Mouse (Mus musculus): ENCODE data around the gene Ywhah.

Gene Ywhah

DNA sequence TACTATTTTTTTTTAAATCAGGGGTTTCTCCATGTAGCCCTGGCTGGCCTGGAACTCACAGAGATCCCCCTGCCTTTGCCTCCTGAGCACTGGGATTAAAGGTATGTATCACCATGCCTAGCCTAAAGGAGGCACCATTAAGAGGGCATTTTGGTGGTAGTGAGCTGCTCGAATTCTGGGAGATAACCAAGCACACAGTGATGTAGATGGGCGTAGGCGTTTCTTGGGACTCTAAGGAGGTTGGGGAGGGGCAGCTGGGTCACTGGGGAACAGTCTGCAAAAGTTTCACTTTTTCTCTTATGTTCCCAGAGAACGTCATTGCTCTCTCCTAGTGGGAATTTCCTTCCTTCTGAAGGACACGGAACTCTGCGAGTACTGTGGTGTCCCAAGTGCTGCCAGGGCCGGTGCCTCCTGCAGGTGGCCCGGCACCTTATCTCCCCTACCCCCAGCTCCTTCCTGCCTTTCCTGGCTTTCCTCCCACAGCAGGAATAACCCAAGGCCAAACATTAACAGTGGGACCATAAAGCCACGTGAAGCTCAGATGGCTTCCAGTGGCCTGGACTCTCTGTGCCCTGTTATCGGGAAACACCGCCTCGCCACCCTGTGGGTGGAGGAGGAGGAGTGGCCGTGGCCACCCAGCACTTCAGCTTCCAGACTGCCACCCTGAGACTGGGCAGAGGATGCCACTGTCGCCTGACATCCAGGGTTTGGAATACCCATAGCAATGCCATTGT, 34.4 kb downstream of the Ywhah start:
- DNase-seq, result no peak

DNA sequence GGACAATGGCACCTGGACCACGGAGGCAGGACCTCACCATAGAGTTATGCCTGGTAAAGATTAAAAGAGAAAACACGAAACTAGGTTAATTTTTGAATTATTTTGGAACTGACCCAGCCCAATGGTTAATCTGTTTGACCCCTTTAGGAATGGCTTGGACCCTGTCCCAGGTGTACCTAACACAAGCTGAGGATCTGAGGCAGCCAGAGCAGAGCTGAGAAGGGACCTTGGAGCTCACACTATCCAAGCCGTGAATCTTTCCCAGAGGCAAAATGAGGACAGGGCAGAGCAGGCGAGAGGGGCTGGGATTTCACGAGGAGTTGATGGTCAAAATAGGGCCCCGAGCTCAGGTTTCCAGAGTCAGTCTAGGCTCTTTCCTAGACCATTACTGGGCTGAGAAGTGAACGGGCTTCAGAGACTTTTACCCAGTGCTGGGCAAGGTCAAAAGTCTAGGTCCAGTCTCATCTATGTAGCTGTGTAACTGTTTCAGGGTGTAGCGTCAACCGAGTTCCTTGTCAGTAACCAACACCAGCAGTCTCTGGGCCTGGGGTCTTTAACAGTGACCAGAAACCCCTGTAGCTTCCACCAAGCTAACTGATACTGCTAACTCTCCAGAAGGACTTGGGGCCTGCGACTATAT, 37.6 kb downstream of the Ywhah start:
- no peak for DNase-seq

DNA sequence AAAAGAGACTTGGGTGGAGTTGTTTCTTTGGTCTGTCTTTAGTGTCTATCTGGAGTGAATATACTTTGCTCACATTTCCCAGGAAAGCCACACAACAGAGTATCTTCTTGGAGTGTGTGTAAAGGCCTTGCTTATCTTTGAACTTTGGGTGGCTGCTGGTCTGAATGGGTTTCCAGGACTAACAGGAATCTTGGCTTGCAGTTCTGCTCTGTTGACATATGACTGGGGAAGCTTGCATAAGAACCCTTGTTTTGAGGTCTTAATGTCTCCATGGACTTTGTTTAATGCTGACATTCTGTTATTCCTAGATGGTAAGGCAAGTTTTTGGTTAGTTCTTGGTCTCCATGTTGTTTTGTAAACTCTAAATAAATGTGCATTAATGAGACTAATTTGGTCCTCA, 51.5 kb downstream of the Ywhah start:
- no peak for DNase-seq

DNA sequence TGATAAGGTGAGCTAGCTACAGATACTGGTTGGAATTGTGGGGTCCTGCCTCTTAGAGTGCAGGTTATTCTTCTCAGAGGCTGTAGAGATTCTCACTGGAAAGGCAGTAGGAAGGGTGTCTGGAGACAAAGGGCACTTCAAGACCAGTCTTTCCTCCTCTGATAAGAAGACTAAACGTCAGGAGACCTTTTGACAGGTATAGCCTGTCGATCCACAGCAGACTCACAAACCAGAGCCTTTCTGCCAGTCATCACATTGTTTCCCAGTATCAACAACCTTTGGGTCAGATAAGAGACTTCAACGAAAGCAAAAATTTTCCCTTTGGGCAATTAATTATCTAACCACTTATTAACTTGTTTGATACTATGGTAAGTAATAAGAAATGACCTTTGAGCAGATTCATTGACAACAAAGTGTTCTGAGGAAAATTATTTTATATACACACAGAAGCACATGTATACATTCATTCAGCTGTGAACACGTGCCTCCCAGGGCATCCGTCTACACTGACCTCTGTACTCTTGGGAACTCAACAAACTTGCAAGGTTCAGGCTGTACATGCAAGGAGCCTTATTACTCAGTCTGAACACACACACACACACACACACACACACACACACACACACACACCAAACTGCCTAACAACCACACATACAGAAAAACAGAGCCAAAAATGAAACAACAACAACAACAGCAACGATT, 58.0 kb downstream of the Ywhah start:
- no peak for DNase-seq

Data from retina, postnatal 1 day (tissue).